Mouse (Mus musculus) left cerebral cortex, postnatal 36 days (tissue): ENCODE measurements around the gene Mgmt. TPM values are rescaled to one million over a fixed set of nuclear protein-coding genes. Genes with fewer than 3 reads are reported as not detected.

Experiments used
- DNase-seq, 2 experiments: peaks; one replicate each; pipeline ENCODE4 v3.0.0; 2021 to 2022; ENCODE audit warnings: low spot score in 2 of 2, mixed read lengths in 1 of 2
- intact Hi-C: fragments of 180-260 bp; cut with DNase I; formaldehyde crosslinking; loops from one replicate; pipeline ENCODE4 v1.15.1; 2025
- total RNA-seq, 2 experiments: library from RNA; stranded (reverse); gene quantifications; 2 replicates each; pipeline ENCODE4 v1.2.3; 2021

The Mgmt gene
- total RNA-seq, 2 experiments from 2014 or later: 0.57 to 0.59 TPM

GRCm38 (mm10) chr7:137172278-137172677, 277.9 kb downstream of the Mgmt start:
- intact Hi-C loops: no loop called here
- DNase-seq: no peak
